Mouse (Mus musculus): ENCODE data around the gene Twf2. TPM values are rescaled to one million over a fixed set of nuclear protein-coding genes. Genes with fewer than 3 reads are reported as not detected.

The Twf2 gene
- polyA plus RNA-seq (2015; fragmentation: Nextera tagmentation; extraction: Ambion mirVana): 43.3 and 46.9 TPM in 2 replicates

GRCm38 (mm10) chr9:106202819-106203636 is at the start of gene Twf2:
Twf2 (plus strand) TSS chr9:106203108.
- H3K27me3 ChIP-seq (replicated peaks): no peaks in the 10 kb centered on the region
- peak; percentile 86 for ATAC-seq (ENCODE audit: extremely low read depth, insufficient number of reproducible peaks, low FRiP score, low TSS enrichment)

GRCm38 (mm10) chr9:106154106-106154505 is 48.8 kb upstream of the Twf2 start:
- 78% methylated on average over 9 of the region's 9 CpGs for WGBS
- H3K9me3 ChIP-seq: no peaks in the 10 kb centered on the region
- no peak overlapping the region for H3K4me2 ChIP-seq
- H3K36me3 ChIP-seq: no peaks in the 10 kb centered on the region
- ATAC-seq (ENCODE audit: extremely low read depth, insufficient number of reproducible peaks, low FRiP score, low TSS enrichment): no peak
- no peak overlapping the region for H3K27ac ChIP-seq (replicated peaks)
- peaks cover 2% of the 10 kb centered on the region; the same call in 1 of the 2 replicates for H3K4me1 ChIP-seq
- H3K4me3 ChIP-seq: no peak overlapping the region
- H3K9ac ChIP-seq: no peak overlapping the region
- H3K27me3 ChIP-seq (replicated peaks): peaks cover 51% of the 10 kb centered on the region

More at GRCm38 (mm10) chr9:106202819-106203636, at the start of gene Twf2:
- no peaks in the 10 kb centered on the region for H3K9me3 ChIP-seq
- peak within 1 kb of the TSS; percentile 89 for H3K9ac ChIP-seq
- H3K4me1 ChIP-seq: peaks cover 61% of the 10 kb centered on the region
- 1% methylated on average over 60 of the region's 61 CpGs for WGBS
- peak within 1 kb of the TSS; percentile 80 for H3K4me2 ChIP-seq
- H3K27ac ChIP-seq (replicated peaks): peak within 1 kb of the TSS; percentile 83
- peak within 1 kb of the TSS; percentile 77 for H3K4me3 ChIP-seq
- H3K36me3 ChIP-seq: peaks cover 10% of the 10 kb centered on the region

- Histone ChIP-seq H3K27ac (replicated peaks) (no peak overlapping the region), H3K36me3 (no peaks in the 10 kb centered on the region), H3K27me3 (replicated peaks) (peaks cover 27% of the 10 kb centered on the region), H3K9ac (no peak overlapping the region), H3K4me3 (no peak overlapping the region), H3K4me2 (no peak overlapping the region), H3K9me3 (no peaks in the 10 kb centered on the region), H3K4me1 (peaks cover 5% of the 10 kb centered on the region)
- WGBS: 56% methylated on average over 5 of the region's 5 CpGs
- ATAC-seq (ENCODE audit: extremely low read depth, insufficient number of reproducible peaks, low FRiP score, low TSS enrichment): no peak
Observed at GRCm38 (mm10) chr9:106156419-106156818, 46.5 kb upstream of the Twf2 start.

GRCm38 (mm10) chr9:106156921-106157622 is 45.8 kb upstream of the Twf2 start:
- Histone ChIP-seq H3K4me3 (no peak overlapping the region), H3K4me1 (peaks cover 5% of the 10 kb centered on the region), H3K4me2 (no peak overlapping the region), H3K27ac (replicated peaks) (no peak overlapping the region), H3K27me3 (replicated peaks) (peaks cover 29% of the 10 kb centered on the region), H3K9me3 (no peaks in the 10 kb centered on the region), H3K9ac (no peak overlapping the region), H3K36me3 (no peaks in the 10 kb centered on the region)
- no peak for ATAC-seq (ENCODE audit: extremely low read depth, insufficient number of reproducible peaks, low FRiP score, low TSS enrichment)
- WGBS: 79% methylated on average over 21 of the region's 21 CpGs

DNA sequence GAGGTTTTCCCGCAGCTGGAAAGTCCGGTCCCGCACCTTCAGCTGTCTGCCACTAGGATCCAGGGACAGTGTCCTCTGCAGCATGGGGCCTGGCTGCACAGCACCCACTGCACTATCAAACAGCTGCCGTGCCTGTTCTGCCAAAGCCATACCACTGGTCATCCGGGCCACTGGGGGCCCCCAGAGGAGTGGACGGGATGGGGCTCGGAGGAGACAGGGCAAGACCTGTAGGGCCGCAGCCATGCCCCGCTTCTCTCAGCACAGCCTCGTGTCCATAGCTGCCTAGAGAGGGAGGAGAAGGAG is 45.3 kb upstream of the Twf2 start:
- Histone ChIP-seq H3K4me3 (no peak overlapping the region), H3K36me3 (no peaks in the 10 kb centered on the region), H3K9ac (no peak overlapping the region), H3K27me3 (replicated peaks) (peaks cover 29% of the 10 kb centered on the region), H3K4me2 (no peak overlapping the region), H3K9me3 (no peaks in the 10 kb centered on the region), H3K4me1 (peaks cover 5% of the 10 kb centered on the region), H3K27ac (replicated peaks) (no peak overlapping the region)
- no peak for ATAC-seq (ENCODE audit: extremely low read depth, insufficient number of reproducible peaks, low FRiP score, low TSS enrichment)
- WGBS: 82% methylated on average over 10 of the region's 10 CpGs

DNA sequence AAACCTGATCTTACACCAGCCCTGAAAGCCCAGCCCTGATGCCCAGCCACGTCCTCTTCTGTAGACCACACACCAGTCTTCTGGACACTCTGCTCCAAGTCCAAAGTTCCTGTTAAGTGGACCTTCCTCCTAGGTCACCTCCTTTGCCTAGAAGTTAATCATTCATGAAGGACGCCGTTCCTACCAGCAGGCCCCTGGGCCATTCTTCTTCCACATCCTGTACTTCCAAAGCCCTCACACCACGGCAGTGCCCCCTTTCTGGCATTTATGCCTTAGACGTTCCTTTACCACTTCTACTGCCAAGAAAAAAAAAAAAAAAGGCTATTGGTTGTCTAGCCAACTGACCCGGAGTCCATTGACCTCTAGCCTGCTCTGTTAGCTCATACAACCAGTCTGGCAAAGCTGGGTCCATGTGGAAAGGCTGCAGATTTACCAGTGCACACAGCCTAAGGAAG is 44.8 kb upstream of the Twf2 start, which contains the start of gene Glyctk:
Gene Glyctk (minus strand): TSS at position 102 of the 455 bp plus-strand sequence.
- Histone ChIP-seq H3K36me3 (no peaks in the 10 kb centered on the region), H3K27me3 (replicated peaks) (peaks cover 26% of the 10 kb centered on the region), H3K4me1 (peaks cover 5% of the 10 kb centered on the region), H3K4me3 (no peak within 1 kb of the TSS), H3K9me3 (no peaks in the 10 kb centered on the region), H3K9ac (no peak within 1 kb of the TSS), H3K27ac (replicated peaks) (no peak within 1 kb of the TSS), H3K4me2 (no peak within 1 kb of the TSS)
- WGBS: 75% methylated on average over 6 of the region's 6 CpGs
- ATAC-seq (ENCODE audit: extremely low read depth, insufficient number of reproducible peaks, low FRiP score, low TSS enrichment): no peak

DNA sequence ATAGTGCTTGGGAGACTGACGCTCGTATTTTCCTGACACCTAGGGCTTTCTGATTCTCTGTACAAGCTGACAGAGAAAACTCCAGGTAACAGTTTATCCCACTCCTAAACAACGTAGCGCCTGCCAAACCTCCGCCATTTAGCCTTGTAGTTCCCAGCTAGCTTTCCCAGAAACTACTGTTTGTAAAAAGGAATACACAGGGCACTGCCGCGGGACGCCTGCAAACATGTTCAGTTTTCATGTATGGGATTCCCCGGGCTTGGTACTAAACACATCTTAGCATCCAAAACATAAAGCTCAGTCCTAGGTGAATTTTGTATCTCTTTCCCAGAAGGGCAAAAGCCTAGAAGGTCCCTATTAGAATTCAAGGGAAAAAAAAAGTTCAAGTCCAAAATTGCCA is 43.7 kb upstream of the Twf2 start:
- peak overlapping the region; percentile 73 for H3K4me2 ChIP-seq
- H3K9me3 ChIP-seq: no peaks in the 10 kb centered on the region
- H3K27me3 ChIP-seq (replicated peaks): peaks cover 26% of the 10 kb centered on the region
- H3K4me3 ChIP-seq: peak overlapping the region; percentile 64
- no peaks in the 10 kb centered on the region for H3K36me3 ChIP-seq
- ATAC-seq (ENCODE audit: extremely low read depth, insufficient number of reproducible peaks, low FRiP score, low TSS enrichment): no peak
- H3K4me1 ChIP-seq: peaks cover 5% of the 10 kb centered on the region
- H3K9ac ChIP-seq: no peak overlapping the region
- H3K27ac ChIP-seq (replicated peaks): no peak overlapping the region
- 82% methylated on average over 9 of the region's 9 CpGs for WGBS

GRCm38 (mm10) chr9:106159784-106160301 is 43.1 kb upstream of the Twf2 start:
- ATAC-seq (ENCODE audit: extremely low read depth, insufficient number of reproducible peaks, low FRiP score, low TSS enrichment): peak; percentile 67

GRCm38 (mm10) chr9:106160426-106160825 is 42.5 kb upstream of the Twf2 start:
- Histone ChIP-seq H3K4me1 (peaks cover 5% of the 10 kb centered on the region), H3K27me3 (replicated peaks) (peaks cover 26% of the 10 kb centered on the region), H3K9ac (peak overlapping the region; percentile 82), H3K9me3 (no peaks in the 10 kb centered on the region), H3K4me2 (peak overlapping the region; percentile 73), H3K27ac (replicated peaks) (peak overlapping the region; percentile 90; the same call in 1 of the 2 replicates), H3K4me3 (peak overlapping the region; percentile 64), H3K36me3 (no peaks in the 10 kb centered on the region)
- no peak for ATAC-seq (ENCODE audit: extremely low read depth, insufficient number of reproducible peaks, low FRiP score, low TSS enrichment)
- WGBS: 40% methylated on average over 5 of the region's 5 CpGs

More at GRCm38 (mm10) chr9:106159784-106160301, 43.1 kb upstream of the Twf2 start:
- Histone ChIP-seq H3K4me3 (peak overlapping the region; percentile 64), H3K36me3 (no peaks in the 10 kb centered on the region), H3K27ac (replicated peaks) (peak overlapping the region; percentile 90), H3K4me1 (peaks cover 5% of the 10 kb centered on the region), H3K4me2 (peak overlapping the region; percentile 73), H3K9ac (peak overlapping the region; percentile 82), H3K9me3 (no peaks in the 10 kb centered on the region), H3K27me3 (replicated peaks) (peaks cover 26% of the 10 kb centered on the region)
- 4% methylated on average over 24 of the region's 24 CpGs for WGBS

GRCm38 (mm10) chr9:106166709-106167108 is 36.2 kb upstream of the Twf2 start:
- H3K36me3 ChIP-seq: no peaks in the 10 kb centered on the region
- H3K9ac ChIP-seq: no peak overlapping the region
- peaks cover 9% of the 10 kb centered on the region for H3K27me3 ChIP-seq (replicated peaks)
- no peak for ATAC-seq (ENCODE audit: extremely low read depth, insufficient number of reproducible peaks, low FRiP score, low TSS enrichment)
- H3K4me2 ChIP-seq: no peak overlapping the region
- H3K4me1 ChIP-seq: peaks cover 8% of the 10 kb centered on the region
- no peak overlapping the region for H3K27ac ChIP-seq (replicated peaks)
- no peaks in the 10 kb centered on the region for H3K9me3 ChIP-seq
- H3K4me3 ChIP-seq: no peak overlapping the region
- 56% methylated on average over 2 of the region's 2 CpGs for WGBS

DNA sequence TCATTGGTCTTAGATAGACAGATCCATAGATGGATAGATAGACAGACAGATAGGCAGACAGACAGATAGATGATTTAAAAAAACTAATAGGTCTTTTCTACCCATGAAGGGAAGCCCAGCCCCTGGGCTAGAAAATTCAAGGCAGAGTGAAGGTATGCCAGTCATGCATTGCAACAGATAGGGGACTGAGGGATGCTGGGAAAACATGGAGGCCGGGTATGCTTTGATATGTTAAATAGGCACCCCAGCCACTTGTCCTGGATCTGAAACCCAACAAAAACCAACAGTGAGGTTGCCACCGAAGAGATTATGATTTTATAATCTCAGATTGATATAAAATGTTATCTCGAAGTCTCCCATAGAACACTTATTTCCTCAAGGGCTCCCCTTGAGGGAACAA is 35.7 kb upstream of the Twf2 start:
- 70% methylated on average over 3 of the region's 3 CpGs for WGBS
- no peaks in the 10 kb centered on the region for H3K9me3 ChIP-seq
- no peak overlapping the region for H3K4me2 ChIP-seq
- peaks cover 4% of the 10 kb centered on the region for H3K27me3 ChIP-seq (replicated peaks)
- no peaks in the 10 kb centered on the region for H3K36me3 ChIP-seq
- ATAC-seq (ENCODE audit: extremely low read depth, insufficient number of reproducible peaks, low FRiP score, low TSS enrichment): no peak
- H3K4me3 ChIP-seq: no peak overlapping the region
- peaks cover 8% of the 10 kb centered on the region for H3K4me1 ChIP-seq
- H3K9ac ChIP-seq: no peak overlapping the region
- no peak overlapping the region for H3K27ac ChIP-seq (replicated peaks)
